Mouse (Mus musculus) neural tube, embryonic 15.5 days (tissue): Measurements from ENCODE around the gene Ubald2. TPM values are rescaled to one million over a fixed set of nuclear protein-coding genes. Genes with fewer than 3 reads are reported as not detected.

ENCODE experiments used
- ATAC-seq: fragments of 200-750 bp; cut with Nextera tagmentation; 2 replicates; pipeline ENCODE4 v1.8.0; 2017; ENCODE audit warnings: mild to moderate bottlenecking, moderate TSS enrichment, moderate library complexity; ENCODE audit not compliant: low FRiP score
- H3K27ac ChIP-seq: fragments of 300-500 bp; sonication (generic); replicated peaks from 2 replicates; pipeline ENCODE4 v1.5.1; 2015; ENCODE audit warnings: mild to moderate bottlenecking, inconsistent platforms
- H3K27me3 ChIP-seq: fragments of 300-500 bp; sonication (generic); replicated peaks from 2 replicates; pipeline ENCODE4 v1.6.1; 2015; ENCODE audit warnings: inconsistent platforms
- H3K36me3 ChIP-seq: fragments of 300-500 bp; sonication (generic); 2 replicates; pipeline ENCODE4 v1.6.1; 2015; ENCODE audit warnings: inconsistent platforms
- H3K4me1 ChIP-seq: fragments of 300-500 bp; sonication (generic); 2 replicates; pipeline ENCODE4 v1.6.1; 2015; ENCODE audit warnings: inconsistent platforms
- H3K4me2 ChIP-seq: fragments of 300-500 bp; sonication (generic); 2 replicates; pipeline ENCODE4 v1.6.1; 2015; ENCODE audit warnings: inconsistent platforms, mild to moderate bottlenecking, moderate library complexity
- H3K4me3 ChIP-seq: fragments of 300-500 bp; sonication (generic); replicated peaks from 2 replicates; pipeline ENCODE4 v1.5.1; 2015; ENCODE audit warnings: mild to moderate bottlenecking, inconsistent platforms
- H3K9ac ChIP-seq: fragments of 300-500 bp; sonication (generic); replicated peaks from 2 replicates; pipeline ENCODE4 v1.6.1; 2015; ENCODE audit warnings: mild to moderate bottlenecking, inconsistent platforms
- H3K9me3 ChIP-seq: fragments of 300-500 bp; sonication (generic); replicated peaks from 2 replicates; pipeline ENCODE4 v1.6.1; 2016; ENCODE audit warnings: inconsistent platforms
- WGBS: fragments of 180-500 bp; shearing (Covaris S2); methylation state at CpG from one replicate; pipeline ENCODE4 v1.1.7; 2015; ENCODE audit warnings: mixed read lengths; 5-methylcytosine and 5-hydroxymethylcytosine counted together
- polyA plus RNA-seq: library from polyadenylated mRNA; unstranded; fragments of >200 nt; fragmentation: Nextera tagmentation; extraction: Ambion mirVana; gene quantifications from 2 replicates; pipeline ENCODE4 v1.2.1, GENCODE M21; 2015

Gene Ubald2
- polyA plus RNA-seq, 1 experiment from 2014 or later = 39.2 TPM

GRCm38 (mm10) chr11:116476696-116477095 is 42.8 kb downstream of the Ubald2 start:
- Histone ChIP-seq H3K4me2 (no peak overlapping the region), H3K9me3 (no peaks in the 10 kb centered on the region), H3K27ac (no peak overlapping the region), H3K36me3 (peaks cover 96% of the 10 kb centered on the region), H3K9ac (no peak overlapping the region), H3K27me3 (no peaks in the 10 kb centered on the region), H3K4me3 (no peak overlapping the region), H3K4me1 (no peaks in the 10 kb centered on the region)
- ATAC-seq = no peak
- 87% methylated on average over 6 of the region's 6 CpGs for WGBS

GRCm38 (mm10) chr11:116477160-116477759 is 43.4 kb downstream of the Ubald2 start:
- Histone ChIP-seq H3K36me3 (peaks cover 96% of the 10 kb centered on the region), H3K4me1 (no peaks in the 10 kb centered on the region), H3K9me3 (no peaks in the 10 kb centered on the region), H3K27me3 (no peaks in the 10 kb centered on the region), H3K27ac (no peak overlapping the region), H3K4me2 (no peak overlapping the region), H3K4me3 (no peak overlapping the region), H3K9ac (no peak overlapping the region)
- no peak for ATAC-seq
- 85% methylated on average over 15 of the region's 15 CpGs for WGBS

GRCm38 (mm10) chr11:116478978-116479377 is 45.1 kb downstream of the Ubald2 start:
- Histone ChIP-seq H3K36me3 (peaks cover 95% of the 10 kb centered on the region), H3K9me3 (no peaks in the 10 kb centered on the region), H3K27me3 (no peaks in the 10 kb centered on the region), H3K4me2 (no peak overlapping the region), H3K9ac (no peak overlapping the region), H3K4me3 (no peak overlapping the region), H3K27ac (no peak overlapping the region), H3K4me1 (no peaks in the 10 kb centered on the region)
- WGBS = 91% methylated on average over 7 of the region's 7 CpGs
- ATAC-seq = no peak

- no peaks in the 10 kb centered on the region for H3K9me3 ChIP-seq
- no peak overlapping the region for H3K9ac ChIP-seq
- no peak for ATAC-seq
- 70% methylated on average over 8 of the region's 8 CpGs for WGBS
- no peak overlapping the region for H3K4me3 ChIP-seq
- no peak overlapping the region for H3K4me2 ChIP-seq
- H3K27me3 ChIP-seq = no peaks in the 10 kb centered on the region
- H3K27ac ChIP-seq = no peak overlapping the region
- no peaks in the 10 kb centered on the region for H3K4me1 ChIP-seq
- peaks cover 95% of the 10 kb centered on the region for H3K36me3 ChIP-seq
Observed at GRCm38 (mm10) chr11:116479832-116480231, 45.9 kb downstream of the Ubald2 start.

- Histone ChIP-seq H3K27me3 (no peaks in the 10 kb centered on the region), H3K9ac (no peak overlapping the region)
- WGBS = 92% methylated on average over 8 of the region's 8 CpGs
Observed at GRCm38 (mm10) chr11:116480975-116481374, 47.1 kb downstream of the Ubald2 start.

GRCm38 (mm10) chr11:116481776-116482175 is 47.9 kb downstream of the Ubald2 start:
- no peak overlapping the region for H3K4me3 ChIP-seq

More at GRCm38 (mm10) chr11:116480975-116481374, 47.1 kb downstream of the Ubald2 start:
- H3K36me3 ChIP-seq = peaks cover 95% of the 10 kb centered on the region
- H3K27ac ChIP-seq = no peak overlapping the region
- no peak overlapping the region for H3K4me3 ChIP-seq
- H3K4me2 ChIP-seq = no peak overlapping the region
- no peaks in the 10 kb centered on the region for H3K4me1 ChIP-seq
- no peak for ATAC-seq
- no peaks in the 10 kb centered on the region for H3K9me3 ChIP-seq

GRCm38 (mm10) chr11:116484261-116484660 is 50.4 kb downstream of the Ubald2 start:
- 94% methylated on average over 8 of the region's 8 CpGs for WGBS

More at GRCm38 (mm10) chr11:116481776-116482175, 47.9 kb downstream of the Ubald2 start:
- Histone ChIP-seq H3K27ac (no peak overlapping the region), H3K36me3 (peaks cover 93% of the 10 kb centered on the region), H3K27me3 (no peaks in the 10 kb centered on the region), H3K4me1 (no peaks in the 10 kb centered on the region), H3K9ac (no peak overlapping the region), H3K4me2 (no peak overlapping the region), H3K9me3 (no peaks in the 10 kb centered on the region)
- no peak for ATAC-seq
- 86% methylated on average over 7 of the region's 7 CpGs for WGBS

GRCm38 (mm10) chr11:116488207-116488606 is 54.3 kb downstream of the Ubald2 start:
- H3K27me3 ChIP-seq = no peaks in the 10 kb centered on the region
- no peak overlapping the region for H3K4me3 ChIP-seq
- ATAC-seq = no peak
- H3K9me3 ChIP-seq = no peaks in the 10 kb centered on the region
- H3K4me2 ChIP-seq = no peak overlapping the region
- H3K36me3 ChIP-seq = peaks cover 39% of the 10 kb centered on the region
- H3K27ac ChIP-seq = no peak overlapping the region
- no peak overlapping the region for H3K9ac ChIP-seq
- peaks cover 23% of the 10 kb centered on the region for H3K4me1 ChIP-seq

More at GRCm38 (mm10) chr11:116484261-116484660, 50.4 kb downstream of the Ubald2 start:
- Histone ChIP-seq H3K9ac (no peak overlapping the region), H3K27me3 (no peaks in the 10 kb centered on the region), H3K27ac (no peak overlapping the region), H3K36me3 (peaks cover 76% of the 10 kb centered on the region), H3K9me3 (no peaks in the 10 kb centered on the region), H3K4me3 (no peak overlapping the region), H3K4me2 (no peak overlapping the region), H3K4me1 (peaks cover 16% of the 10 kb centered on the region)
- ATAC-seq = no peak

Other genes starting within 250 kb of the Ubald2 start
- gene Ten1, start 235.2 kb upstream of the Ubald2 start, polyA plus RNA-seq = 90.4 and 93.5 TPM in 2 replicates
- 58.1 and 61.7 TPM in 2 replicates for gene Acox1, start 235.0 kb upstream of the Ubald2 start, polyA plus RNA-seq
- 1.00 and 1.9 TPM in 2 replicates for gene Evpl, start 196.0 kb upstream of the Ubald2 start, polyA plus RNA-seq
- 64.2 and 77.9 TPM in 2 replicates for gene Srp68, start 159.9 kb upstream of the Ubald2 start, polyA plus RNA-seq
- gene Galr2, start 153.2 kb upstream of the Ubald2 start, polyA plus RNA-seq = 0.47 and 0.52 TPM in 2 replicates
- gene Exoc7, start 126.9 kb upstream of the Ubald2 start, polyA plus RNA-seq = 113 and 114 TPM in 2 replicates
- 11.3 and 12.1 TPM in 2 replicates for gene Foxj1, start 98.7 kb upstream of the Ubald2 start, polyA plus RNA-seq
- 69.9 and 85.4 TPM in 2 replicates for gene Rnf157, start 21.1 kb upstream of the Ubald2 start, polyA plus RNA-seq
- 0.15 TPM in 1 of 2 replicates, not detected in the other for gene Qrich2, start 32.1 kb downstream of the Ubald2 start, polyA plus RNA-seq
- gene Prpsap1, start 60.1 kb downstream of the Ubald2 start, polyA plus RNA-seq = 173 and 184 TPM in 2 replicates
- gene Sphk1, start 96.8 kb downstream of the Ubald2 start, polyA plus RNA-seq = 2.8 and 4.5 TPM in 2 replicates
- 19.2 and 32.4 TPM in 2 replicates for gene Ube2o, start 147.4 kb downstream of the Ubald2 start, polyA plus RNA-seq
- 0.34 and 0.49 TPM in 2 replicates for gene Aanat, start 152.3 kb downstream of the Ubald2 start, polyA plus RNA-seq
- 1.4 and 4.0 TPM in 2 replicates for gene Rhbdf2, start 192.9 kb downstream of the Ubald2 start, polyA plus RNA-seq
- gene Prcd, start 219.4 kb downstream of the Ubald2 start, polyA plus RNA-seq = 3.1 and 3.4 TPM in 2 replicates
- 28.7 and 31.1 TPM in 2 replicates for gene Cygb, start 220.2 kb downstream of the Ubald2 start, polyA plus RNA-seq